Mouse (Mus musculus) right cerebral cortex, postnatal 14 days (tissue): ENCODE measurements around the gene Tmub1.
"Not testable (repeated sequence)": the region's sequence is repeated elsewhere in the genome, so short reads cannot be mapped to it uniquely, and the experiment has no call there.

Source experiments
- DNase-seq: peaks from one replicate; pipeline ENCODE4 v3.0.0; 2022

Tmub1 gene

DNA sequence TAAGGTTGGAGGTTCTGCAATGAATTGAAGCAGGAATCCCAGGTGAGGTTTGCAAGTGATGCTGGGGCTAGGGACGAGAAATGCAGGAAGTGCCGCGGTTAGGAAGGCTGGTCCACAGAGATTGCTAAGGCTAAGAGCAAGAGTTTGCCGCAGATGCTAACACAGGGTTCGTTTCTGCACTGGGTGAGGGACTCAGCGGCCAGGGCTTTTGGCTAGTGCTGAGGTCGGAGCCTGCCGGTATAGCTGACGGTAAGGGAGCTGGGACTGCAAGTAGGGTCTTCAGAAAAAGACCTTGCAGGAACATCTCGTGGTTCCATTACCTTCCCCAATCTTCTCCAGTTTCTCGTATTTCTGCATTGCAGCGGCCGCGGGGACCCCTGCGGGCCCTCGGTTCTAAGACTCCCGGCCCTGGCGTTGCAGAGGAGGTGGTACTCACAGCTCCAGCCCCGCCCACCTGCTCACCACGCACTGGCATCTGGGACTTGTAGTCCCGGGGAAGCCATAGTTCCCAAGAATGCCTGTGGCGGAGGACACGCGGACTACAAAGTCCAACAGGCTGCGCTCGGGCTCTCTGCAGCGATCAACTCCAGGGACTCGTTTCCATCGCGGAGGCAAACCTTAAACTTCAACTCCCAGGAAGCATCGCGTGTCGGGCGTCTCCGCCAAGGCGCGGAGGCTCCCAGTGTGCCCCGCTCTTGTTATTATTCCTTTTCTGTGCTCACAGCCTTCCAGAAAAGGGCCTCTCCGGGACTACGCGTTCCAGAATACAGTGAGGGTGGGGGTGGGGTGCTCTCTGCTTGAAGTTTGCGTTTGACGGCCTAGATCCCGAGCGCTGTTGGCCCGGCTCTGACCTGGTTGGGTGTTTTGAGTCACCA, 24.3 kb downstream of the Tmub1 start, which contains the start of the genes Cdk5 and Slc4a2:
TSS of gene Cdk5 (minus strand) at position 402 of the 875 bp plus-strand sequence.
TSS of gene Slc4a2 (plus strand) at position 709 of the 875 bp plus-strand sequence.
- peak; percentile 98 for DNase-seq

DNA sequence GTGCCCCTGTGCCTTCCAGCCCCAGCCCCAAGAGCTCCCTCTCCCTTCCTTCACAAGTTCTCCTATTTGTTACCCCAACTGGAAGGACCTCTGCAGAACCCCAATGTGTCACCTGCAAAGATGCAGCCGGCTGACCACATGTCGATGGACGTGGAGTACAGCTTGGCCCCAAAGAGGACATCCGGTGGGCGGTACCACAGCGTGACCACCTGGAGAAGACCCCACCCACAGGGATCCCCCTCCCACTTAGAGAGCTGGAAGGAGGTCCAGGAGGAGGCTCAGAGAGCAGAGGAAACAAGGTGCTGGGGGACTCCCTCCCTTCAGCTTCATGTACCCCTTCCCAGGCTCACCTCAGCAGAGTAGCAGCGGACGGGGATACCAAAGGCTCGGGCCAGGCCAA, 27.3 kb downstream of the Tmub1 start:
- DNase-seq, result no peak

DNA sequence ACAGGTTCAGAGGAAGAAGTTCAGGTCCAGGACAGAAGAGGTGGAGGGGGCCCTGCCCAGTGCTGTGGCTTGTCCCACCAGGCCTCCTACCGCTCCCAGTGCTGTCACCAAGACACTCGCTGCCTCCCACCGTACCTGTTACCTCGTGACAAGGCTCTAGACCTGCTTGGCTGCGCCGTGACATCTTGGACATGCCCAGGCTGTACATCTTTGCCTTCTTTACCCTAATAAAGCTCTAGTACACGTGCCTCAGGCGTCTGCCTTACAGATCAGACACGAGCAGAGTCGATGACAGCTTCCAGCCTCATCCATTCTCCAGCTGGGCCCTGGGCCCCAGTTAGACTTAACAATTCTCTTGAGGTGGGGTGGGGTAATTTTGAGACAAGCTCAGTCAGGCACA, 30.1 kb downstream of the Tmub1 start:
- DNase-seq, result no peak

DNA sequence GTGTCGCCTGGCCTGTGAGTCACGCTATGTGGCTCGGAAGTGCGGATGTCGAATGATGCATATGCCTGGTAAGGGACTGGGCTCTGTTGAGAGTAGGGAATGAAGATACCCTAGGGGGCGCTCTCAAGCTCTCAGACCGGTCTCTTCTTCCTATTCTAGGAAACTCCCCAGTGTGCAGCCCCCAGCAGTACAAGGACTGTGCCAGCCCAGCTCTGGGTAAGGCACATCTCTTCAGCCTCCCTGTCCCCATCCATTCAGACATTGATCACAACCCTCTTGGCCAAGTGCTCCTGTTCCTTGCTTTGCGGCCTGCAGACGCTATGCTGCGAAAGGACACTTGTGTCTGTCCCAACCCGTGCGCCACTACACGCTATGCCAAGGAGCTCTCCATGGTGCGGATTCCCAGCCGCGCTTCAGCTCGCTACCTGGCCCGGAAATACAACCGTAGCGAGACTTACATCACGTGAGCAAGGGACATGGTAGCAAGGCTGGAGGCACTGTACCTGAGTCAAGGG, 31.4 kb downstream of the Tmub1 start:
- DNase-seq, result peak; percentile 67

DNA sequence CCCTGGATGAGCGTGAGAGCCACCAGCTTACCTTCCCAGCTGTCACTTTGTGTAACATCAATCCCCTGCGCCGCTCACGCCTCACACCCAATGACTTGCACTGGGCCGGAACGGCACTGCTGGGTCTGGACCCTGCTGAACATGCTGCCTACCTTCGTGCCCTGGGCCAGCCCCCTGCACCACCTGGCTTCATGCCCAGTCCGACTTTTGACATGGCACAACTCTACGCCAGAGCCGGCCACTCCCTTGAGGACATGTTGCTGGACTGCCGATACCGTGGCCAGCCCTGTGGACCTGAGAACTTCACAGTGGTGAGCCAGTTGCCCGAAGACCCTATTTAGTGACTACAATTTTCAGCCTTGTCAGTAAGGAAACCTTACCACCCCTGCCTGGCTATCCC, 33.7 kb downstream of the Tmub1 start:
- DNase-seq, result no peak

DNA sequence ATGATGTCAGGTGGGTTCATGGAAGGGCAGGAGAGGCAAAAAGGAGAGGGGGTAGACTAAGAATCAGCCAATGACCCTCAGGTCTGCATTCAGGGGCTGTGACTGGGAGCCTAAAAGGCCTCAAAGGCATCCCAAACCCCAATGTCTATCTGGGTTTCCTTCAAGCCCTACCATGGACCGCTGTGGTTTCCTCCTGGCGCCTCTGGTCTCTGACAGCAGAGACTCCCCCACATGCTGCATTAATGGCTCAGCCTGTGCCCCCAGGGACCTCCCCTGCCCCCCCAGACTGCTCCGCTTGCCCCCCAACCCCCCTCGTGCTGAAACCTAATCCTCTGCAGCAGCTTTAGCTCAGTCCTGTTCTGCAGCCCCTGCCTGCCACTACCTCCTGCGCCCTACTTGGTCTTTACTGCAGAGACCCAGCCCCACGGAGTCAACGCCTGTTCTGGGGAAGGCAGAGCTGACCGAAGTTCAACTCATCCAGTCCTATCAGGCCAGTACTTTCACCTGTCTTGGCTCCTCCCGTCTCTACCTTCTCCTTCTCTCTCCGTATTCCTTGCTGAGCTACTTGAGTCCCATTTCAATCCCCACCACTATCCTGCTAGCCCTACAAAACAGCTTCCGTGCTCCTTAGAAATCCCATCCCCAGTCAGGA, 34.5 kb downstream of the Tmub1 start, which contains the start of gene Asic3:
TSS of gene Asic3 (plus strand) at position 351 of the 652 bp plus-strand sequence.
- DNase-seq, result no peak

DNA sequence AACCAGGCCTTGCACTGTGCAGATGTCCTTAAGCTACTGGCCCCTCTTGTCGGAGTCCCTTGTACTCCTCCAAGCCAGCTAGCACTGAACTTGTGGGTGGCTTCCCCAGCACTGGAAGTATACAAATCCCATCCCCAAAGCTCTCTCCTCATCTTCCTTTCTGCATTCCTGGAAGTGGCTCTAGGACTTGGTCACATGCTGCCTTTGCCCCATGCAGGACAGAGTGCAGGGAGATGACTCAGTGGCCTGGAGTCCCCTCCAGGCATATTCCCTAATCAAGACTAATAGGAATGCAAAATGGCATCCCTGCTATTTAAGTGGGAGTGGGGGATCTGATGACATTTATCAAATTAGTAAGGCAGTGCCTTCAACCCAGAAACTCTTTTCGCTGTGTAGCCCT, 35.6 kb downstream of the Tmub1 start:
- DNase-seq, result no peak

DNA sequence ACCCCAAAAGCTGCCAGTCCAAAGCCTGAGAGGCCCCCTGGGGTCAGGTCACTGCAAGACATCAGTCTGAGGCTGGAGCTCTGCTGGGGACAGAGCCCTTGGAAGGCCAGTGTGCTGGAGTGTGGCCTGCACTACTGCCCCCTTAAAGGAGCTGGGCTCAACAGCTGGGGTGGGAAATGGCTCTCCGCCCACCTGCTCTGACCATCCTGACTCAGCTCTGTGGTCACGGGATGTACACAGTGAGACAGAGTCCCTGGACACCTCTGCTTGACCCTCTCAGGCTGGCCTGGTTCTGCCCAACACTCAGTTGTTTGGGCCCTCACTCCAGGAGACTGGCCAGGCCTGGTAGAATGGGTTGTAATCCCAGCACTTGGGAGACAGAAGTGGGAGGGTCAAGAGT, 38.2 kb downstream of the Tmub1 start:
- DNase-seq, result no peak

DNA sequence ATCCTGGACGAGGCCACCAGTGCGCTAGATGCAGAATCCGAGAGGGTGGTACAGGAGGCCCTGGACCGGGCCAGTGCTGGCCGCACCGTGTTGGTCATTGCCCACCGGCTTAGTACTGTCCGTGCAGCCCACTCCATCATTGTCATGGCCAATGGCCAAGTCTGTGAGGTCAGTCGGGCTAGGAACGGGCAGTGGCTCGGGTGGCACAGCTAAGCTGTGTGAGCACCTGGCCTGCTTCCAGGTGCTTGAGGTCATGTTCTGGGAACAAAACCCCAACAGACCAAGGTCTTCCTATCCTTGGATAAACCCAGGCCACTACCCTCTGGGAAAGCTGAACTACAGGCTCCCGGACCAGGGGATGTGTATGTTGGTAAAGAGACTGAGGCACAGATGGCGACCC, 39.0 kb downstream of the Tmub1 start:
- no peak for DNase-seq

DNA sequence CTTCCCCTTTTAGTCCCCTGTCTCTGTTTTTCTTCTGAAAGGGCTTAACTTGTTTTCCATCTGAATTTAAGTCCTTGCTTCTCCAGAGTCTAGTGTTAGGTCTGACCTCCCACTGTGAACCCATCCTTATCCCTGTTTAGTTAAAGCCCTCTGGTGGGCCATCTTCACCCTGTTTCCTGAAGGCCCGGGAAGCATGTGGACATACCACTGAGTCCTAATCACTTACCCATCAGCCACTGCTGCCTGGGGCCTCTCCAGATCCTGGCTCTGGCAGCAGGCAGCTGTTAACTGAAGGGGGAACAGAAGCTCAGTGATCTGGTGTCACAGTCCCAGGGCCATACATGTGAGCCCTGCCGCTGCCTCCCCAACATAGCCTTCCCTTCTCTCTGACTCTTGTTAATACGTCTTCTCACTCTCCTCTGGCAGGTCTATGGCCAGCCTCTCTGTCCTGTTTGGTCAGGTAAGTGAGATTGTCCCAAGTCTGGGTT, 42.2 kb downstream of the Tmub1 start:
- DNase-seq, result no peak

DNA sequence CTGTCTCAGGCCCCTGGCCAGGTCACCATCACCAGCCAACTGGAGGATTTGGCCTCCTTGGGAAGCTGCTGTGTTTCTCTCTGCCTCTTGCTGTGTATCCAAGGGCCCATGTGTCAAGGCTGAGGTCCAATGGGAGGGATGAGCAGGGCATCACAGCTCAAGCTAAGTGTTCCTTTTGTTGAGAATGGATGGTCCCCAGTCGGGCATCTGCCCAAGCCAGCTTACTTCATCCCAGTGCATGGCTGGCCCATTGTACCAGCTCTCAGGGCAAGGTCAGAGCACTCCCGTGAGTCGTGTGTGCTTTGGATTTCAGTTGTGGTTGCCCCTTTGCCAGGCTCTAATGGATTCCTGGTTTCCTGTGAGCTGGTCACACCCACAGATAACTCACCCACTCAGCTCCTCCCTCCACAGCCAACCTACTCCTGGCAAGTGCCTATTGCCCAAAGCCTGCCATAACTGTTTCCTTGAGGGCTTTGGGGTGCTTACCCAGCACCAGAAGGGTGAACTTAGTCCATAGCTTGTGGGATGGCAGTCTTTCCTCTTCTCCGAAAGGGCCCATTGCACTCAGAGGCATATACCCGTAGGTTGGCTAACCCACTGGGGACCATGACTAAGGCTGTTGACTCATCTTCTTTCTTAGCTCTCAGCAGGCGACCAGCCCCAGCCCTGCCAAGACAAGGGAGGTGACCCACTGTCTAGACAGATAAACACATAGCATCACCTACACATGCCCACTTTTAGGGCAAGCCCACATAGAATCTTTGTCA, 42.9 kb downstream of the Tmub1 start:
- no peak for DNase-seq

DNA sequence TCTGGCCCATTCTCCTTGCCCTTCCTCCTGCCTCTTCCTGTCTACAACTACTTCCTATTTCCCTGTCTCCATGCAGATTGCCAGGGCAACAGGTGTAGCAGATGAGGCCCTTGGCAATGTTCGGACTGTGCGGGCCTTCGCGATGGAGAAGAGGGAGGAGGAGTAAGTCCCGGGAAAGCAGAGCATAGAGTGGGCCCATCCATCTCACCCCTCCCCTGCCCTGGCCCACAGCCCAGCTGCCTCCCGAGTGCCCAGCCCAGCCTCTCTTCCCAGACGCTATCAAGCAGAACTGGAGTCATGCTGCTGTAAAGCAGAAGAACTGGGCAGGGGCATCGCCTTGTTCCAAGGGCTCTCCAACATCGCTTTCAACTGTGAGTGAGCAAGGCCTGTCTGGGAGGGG, 45.7 kb downstream of the Tmub1 start:
- no peak for DNase-seq

DNA sequence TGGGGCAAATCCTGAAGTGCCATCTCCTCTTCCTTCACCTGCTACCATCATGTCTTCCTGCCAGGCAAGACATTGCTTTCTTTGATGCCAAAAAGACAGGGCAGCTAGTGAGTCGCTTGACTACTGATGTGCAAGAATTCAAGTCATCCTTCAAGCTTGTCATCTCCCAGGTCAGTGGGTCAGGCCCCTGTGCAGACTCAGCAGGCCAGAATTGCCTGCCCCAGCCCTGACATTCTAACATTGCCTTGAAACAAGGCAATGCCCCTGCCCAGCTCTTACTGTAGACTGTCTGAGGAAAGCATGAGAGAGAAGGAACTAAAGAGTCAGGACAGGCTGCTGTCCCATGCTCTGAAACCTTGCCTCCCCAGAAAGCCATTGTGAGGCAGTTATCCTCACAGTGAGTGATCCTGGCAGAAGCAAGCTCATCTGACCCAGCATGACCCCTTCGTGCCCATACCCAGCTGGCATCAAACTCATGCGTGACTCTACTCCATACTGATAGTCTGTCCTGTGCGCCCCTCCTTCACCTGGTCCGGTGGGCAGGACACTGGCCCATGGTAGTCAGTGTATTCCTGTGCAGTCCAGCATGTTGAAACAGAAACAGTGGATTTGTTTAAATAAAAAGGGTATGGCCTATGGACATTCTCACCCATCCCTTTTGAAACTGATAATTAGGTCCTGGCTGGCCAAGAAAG, 46.6 kb downstream of the Tmub1 start:
- no peak for DNase-seq

DNA sequence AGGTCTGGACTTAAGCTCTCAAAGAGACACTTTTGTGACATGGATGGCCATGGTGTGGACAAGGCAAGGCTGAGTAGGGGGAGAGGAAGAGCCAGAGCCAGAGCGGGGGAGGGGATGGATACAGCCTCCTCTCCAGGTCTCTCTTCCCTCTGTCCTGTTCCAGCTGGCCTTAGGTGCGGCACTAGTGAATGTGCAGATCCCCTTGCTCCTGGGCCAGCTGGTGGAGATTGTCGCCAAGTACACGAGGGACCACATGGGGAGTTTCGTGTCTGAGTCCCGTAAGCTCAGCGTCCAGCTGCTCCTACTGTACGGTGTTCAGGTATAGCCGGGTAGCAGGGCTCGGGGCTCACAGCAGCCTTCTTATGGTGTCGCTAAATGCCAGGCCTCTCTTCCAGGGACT, 47.3 kb downstream of the Tmub1 start:
- no peak for DNase-seq

DNA sequence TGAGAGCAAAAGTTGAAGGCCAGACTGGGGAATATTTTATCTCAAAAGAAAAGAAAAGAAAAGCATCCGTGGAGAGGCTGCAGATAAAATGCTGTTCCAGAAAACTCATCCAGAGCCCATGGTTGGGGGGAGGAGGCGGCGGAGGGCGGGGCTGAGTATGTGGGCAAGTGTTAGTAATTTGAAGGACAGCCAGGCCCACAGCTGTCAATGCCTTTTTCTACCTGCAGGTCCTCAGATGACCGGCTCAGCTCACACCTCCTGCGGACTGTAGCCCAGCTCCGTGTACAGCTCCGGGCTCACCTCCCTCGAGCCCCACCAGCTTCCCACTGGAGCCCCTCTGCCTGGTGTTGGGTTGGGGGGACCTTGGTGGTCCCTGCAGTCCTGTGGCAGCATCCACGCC, 48.0 kb downstream of the Tmub1 start:
- DNase-seq, result no peak

DNA sequence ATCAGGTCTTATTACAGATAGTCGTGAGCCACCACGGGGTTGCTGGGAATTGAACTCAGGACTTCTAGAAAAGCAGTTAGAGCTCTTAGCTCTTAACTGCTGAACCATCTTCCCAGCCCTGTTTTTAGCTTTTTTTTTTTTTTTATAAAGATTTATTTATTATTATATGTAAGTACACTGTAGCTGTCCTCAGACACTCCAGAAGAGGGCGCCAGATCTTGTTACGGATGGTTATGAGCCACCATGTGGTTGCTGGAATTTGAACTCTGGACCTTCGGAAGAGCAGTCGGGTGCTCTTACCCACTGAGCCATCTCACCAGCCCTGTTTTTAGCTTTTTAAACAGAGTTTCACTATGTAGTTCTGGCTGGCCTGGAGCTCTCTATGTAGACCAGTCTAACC, 51.4 kb downstream of the Tmub1 start:
- not testable (repeated sequence) for DNase-seq
